Mouse (Mus musculus) forebrain, embryonic 16.5 days (tissue): ENCODE measurements around the gene Krtap10-4. TPM values are rescaled to one million over a fixed set of nuclear protein-coding genes. Genes with fewer than 3 reads are reported as not detected.

Experiments
- ATAC-seq: fragments of 200-750 bp; cut with Nextera tagmentation; 2 replicates; pipeline ENCODE4 v1.8.0; 2017; ENCODE audit warnings: mild to moderate bottlenecking, moderate library complexity
- H3K27ac ChIP-seq: fragments of 300-500 bp; sonication (generic); 2 replicates; pipeline ENCODE4 v1.5.1; 2014; ENCODE audit warnings: low read length, control low read depth
- H3K27me3 ChIP-seq: fragments of 300-500 bp; sonication (generic); replicated peaks from 2 replicates; pipeline ENCODE4 v1.6.1; 2014; ENCODE audit warnings: low read length; ENCODE audit not compliant: control insufficient read depth, insufficient read depth
- H3K36me3 ChIP-seq: fragments of 300-500 bp; sonication (generic); 2 replicates; pipeline ENCODE4 v1.6.1; 2014; ENCODE audit not compliant: control insufficient read depth, insufficient read depth
- H3K4me1 ChIP-seq: fragments of 300-500 bp; sonication (generic); replicated peaks from 2 replicates; pipeline ENCODE4 v1.6.1; 2014; ENCODE audit warnings: low read length; ENCODE audit not compliant: control insufficient read depth, insufficient read depth
- H3K4me2 ChIP-seq: fragments of 300-500 bp; sonication (generic); 2 replicates; pipeline ENCODE4 v1.6.1; 2014; ENCODE audit warnings: mild to moderate bottlenecking, low read length, control low read depth
- H3K4me3 ChIP-seq: fragments of 300-500 bp; sonication (generic); replicated peaks from 2 replicates; pipeline ENCODE4 v1.5.1; 2014; ENCODE audit warnings: mild to moderate bottlenecking, low read length, control low read depth
- H3K9ac ChIP-seq: fragments of 300-500 bp; sonication (generic); replicated peaks from 2 replicates; pipeline ENCODE4 v1.6.1; 2014; ENCODE audit warnings: low read depth, low read length, control low read depth
- H3K9me3 ChIP-seq: fragments of 300-500 bp; sonication (generic); 2 replicates; pipeline ENCODE4 v1.6.1; 2016; ENCODE audit warnings: low read length; ENCODE audit not compliant: control insufficient read depth
- WGBS: fragments of 180-500 bp; shearing (Covaris S2); extraction: QIAGEN DNeasy Blood & Tissue Kit; methylation state at CpG from one replicate; pipeline ENCODE4 v1.1.7; 2014; 5-methylcytosine and 5-hydroxymethylcytosine counted together
- polyA plus RNA-seq: library from polyadenylated mRNA; unstranded; fragments of >200 nt; fragmentation: Nextera tagmentation; extraction: Ambion mirVana; gene quantifications from 2 replicates; pipeline ENCODE4 v1.2.1, GENCODE M21; 2015

Krtap10-4 gene
- polyA plus RNA-seq, 1 experiment from 2014 or later, result not detected

DNA sequence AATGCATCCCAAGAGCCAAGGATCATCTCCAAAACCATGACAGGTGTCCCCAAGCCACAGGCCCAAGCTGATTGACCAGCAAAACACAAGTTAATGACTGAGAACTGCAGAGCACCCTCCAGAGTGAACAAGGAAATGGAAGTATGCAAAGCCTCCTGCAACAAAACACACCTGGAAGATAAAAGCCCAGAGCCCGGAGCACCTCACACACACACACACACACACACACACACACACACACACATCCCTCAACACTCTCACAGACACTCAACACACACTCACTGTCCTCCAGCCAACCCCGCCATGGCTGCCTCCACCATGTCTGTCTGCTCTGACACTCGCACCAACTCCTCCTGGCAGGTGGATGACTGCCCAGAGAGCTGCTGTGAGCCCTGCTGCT, 19.6 kb upstream of the Krtap10-4 start, which contains the start of gene Gm36176:
Gm36176 (plus strand) TSS at position 301 of the 400 bp plus-strand sequence.
- Histone ChIP-seq H3K4me3 (no peak within 1 kb of the TSS), H3K9me3 (peaks cover 7% of the 10 kb centered on the region), H3K27ac (no peak within 1 kb of the TSS), H3K27me3 (no peaks in the 10 kb centered on the region), H3K9ac (no peak within 1 kb of the TSS), H3K36me3 (no peaks in the 10 kb centered on the region), H3K4me1 (no peaks in the 10 kb centered on the region), H3K4me2 (no peak within 1 kb of the TSS)
- 59% methylated on average over 3 of the region's 3 CpGs for WGBS
- ATAC-seq, result no peak

GRCm38 (mm10) chr10:77839006-77839405, 12.1 kb upstream of the Krtap10-4 start:
- Histone ChIP-seq H3K27me3 (no peaks in the 10 kb centered on the region), H3K9me3 (0 out of 2 replicates have a peak, but pooled peaks cover 5% of the 10 kb centered on the region), H3K4me3 (no peak overlapping the region), H3K36me3 (no peaks in the 10 kb centered on the region), H3K4me2 (no peak overlapping the region), H3K27ac (no peak overlapping the region), H3K4me1 (no peaks in the 10 kb centered on the region), H3K9ac (no peak overlapping the region)
- 80% methylated on average over 6 of the region's 6 CpGs for WGBS
- ATAC-seq, result no peak

DNA sequence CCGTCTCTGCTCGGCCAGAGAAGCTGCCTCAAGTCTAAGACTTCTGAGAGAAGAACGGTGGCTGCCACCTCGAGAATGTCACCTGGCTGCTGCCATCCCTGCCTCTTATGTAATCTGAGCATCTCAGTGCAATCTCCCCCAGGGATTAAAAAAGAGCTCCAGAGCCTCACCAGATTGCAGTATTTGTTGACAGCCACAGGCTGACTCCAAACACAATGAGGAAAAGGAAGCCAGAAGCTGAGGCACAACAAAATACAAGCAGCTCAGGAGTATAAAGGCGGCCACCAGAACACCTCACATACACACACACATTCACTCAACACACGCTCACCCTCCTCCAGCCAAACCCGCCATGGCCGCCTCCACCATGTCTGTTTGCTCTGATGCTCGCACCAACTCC, 8.8 kb upstream of the Krtap10-4 start, which contains the start of gene Krtap10-10:
Krtap10-10 (plus strand) TSS at position 301 of the 400 bp plus-strand sequence.
- Histone ChIP-seq H3K27me3 (no peaks in the 10 kb centered on the region), H3K9ac (no peak within 1 kb of the TSS), H3K27ac (no peak within 1 kb of the TSS), H3K4me1 (no peaks in the 10 kb centered on the region), H3K4me2 (no peak within 1 kb of the TSS), H3K36me3 (no peaks in the 10 kb centered on the region), H3K4me3 (no peak within 1 kb of the TSS), H3K9me3 (no peaks in the 10 kb centered on the region)
- WGBS, result 66% methylated on average over 9 of the region's 9 CpGs
- no peak for ATAC-seq

DNA sequence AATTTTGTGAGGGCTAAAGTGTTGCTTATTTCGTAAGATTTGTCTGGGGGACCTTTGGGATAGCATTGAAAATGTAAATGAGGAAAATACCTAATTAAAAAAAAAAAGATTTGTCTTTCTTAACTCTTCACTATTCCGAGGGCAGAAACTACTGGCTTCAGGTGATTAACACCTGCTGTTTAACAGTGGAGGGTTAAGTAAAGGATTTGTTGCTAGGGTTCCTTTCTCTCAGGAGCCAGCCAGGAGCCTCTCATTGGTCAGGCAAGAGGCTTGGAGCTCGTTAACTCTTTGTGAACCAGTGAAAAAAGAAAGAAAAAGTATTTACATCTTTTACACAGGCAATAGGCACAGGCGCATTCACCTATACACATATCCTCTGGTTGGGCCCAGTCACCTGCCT, 7.7 kb downstream of the Krtap10-4 start:
- Histone ChIP-seq H3K4me2 (no peak overlapping the region), H3K9me3 (peaks cover 3% of the 10 kb centered on the region), H3K4me3 (no peak overlapping the region), H3K9ac (no peak overlapping the region), H3K36me3 (no peaks in the 10 kb centered on the region), H3K27me3 (no peaks in the 10 kb centered on the region), H3K4me1 (no peaks in the 10 kb centered on the region), H3K27ac (no peak overlapping the region)
- ATAC-seq, result no peak
- WGBS, result 15% methylated on average over 4 of the region's 4 CpGs

GRCm38 (mm10) chr10:77818523-77818922, 8.4 kb downstream of the Krtap10-4 start:
- no peaks in the 10 kb centered on the region for H3K9me3 ChIP-seq
- no peak overlapping the region for H3K4me2 ChIP-seq
- no peak overlapping the region for H3K27ac ChIP-seq
- no peaks in the 10 kb centered on the region for H3K4me1 ChIP-seq
- no peaks in the 10 kb centered on the region for H3K27me3 ChIP-seq
- ATAC-seq, result no peak; the same call in 1 of the 2 replicates
- H3K9ac ChIP-seq, result no peak overlapping the region
- H3K4me3 ChIP-seq, result no peak overlapping the region
- 97% methylated on average over 4 of the region's 4 CpGs for WGBS
- H3K36me3 ChIP-seq, result no peaks in the 10 kb centered on the region

- no peak overlapping the region for H3K27ac ChIP-seq
- no peak for ATAC-seq
- no peak overlapping the region for H3K4me2 ChIP-seq
- H3K4me3 ChIP-seq, result no peak overlapping the region
- no peaks in the 10 kb centered on the region for H3K4me1 ChIP-seq
- 26% methylated on average over 5 of the region's 5 CpGs for WGBS
- no peaks in the 10 kb centered on the region for H3K36me3 ChIP-seq
- H3K27me3 ChIP-seq, result no peaks in the 10 kb centered on the region
- no peak overlapping the region for H3K9ac ChIP-seq
- H3K9me3 ChIP-seq, result no peaks in the 10 kb centered on the region
Observed at GRCm38 (mm10) chr10:77815514-77815913, 11.4 kb downstream of the Krtap10-4 start.

DNA sequence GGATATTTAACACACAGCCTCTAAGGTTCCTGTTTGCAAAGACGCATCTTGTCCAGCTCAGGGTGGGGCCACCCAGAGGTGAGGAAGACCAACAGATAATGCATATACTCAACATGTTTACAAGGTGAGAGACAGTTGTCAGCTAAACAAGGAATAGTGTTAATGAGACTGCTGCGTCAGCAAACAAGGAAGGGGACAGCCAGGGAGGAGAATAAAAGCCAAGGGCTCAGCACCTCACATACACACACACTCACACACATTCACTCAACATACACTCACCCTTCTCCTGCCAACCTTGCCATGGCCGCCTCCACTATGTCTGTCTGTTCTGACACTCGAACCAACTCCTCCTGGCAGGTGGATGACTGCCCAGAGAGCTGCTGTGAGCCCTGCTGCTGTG, 12.5 kb downstream of the Krtap10-4 start, which contains the start of gene Gm2696:
Gm2696 (plus strand) TSS at position 301 of the 400 bp plus-strand sequence.
- H3K9me3 ChIP-seq, result no peaks in the 10 kb centered on the region
- no peak within 1 kb of the TSS for H3K4me3 ChIP-seq
- H3K27me3 ChIP-seq, result no peaks in the 10 kb centered on the region
- H3K4me2 ChIP-seq, result no peak within 1 kb of the TSS
- no peak within 1 kb of the TSS for H3K27ac ChIP-seq
- no peaks in the 10 kb centered on the region for H3K4me1 ChIP-seq
- no peak for ATAC-seq
- no peaks in the 10 kb centered on the region for H3K36me3 ChIP-seq
- H3K9ac ChIP-seq, result no peak within 1 kb of the TSS
- 48% methylated on average over 4 of the region's 4 CpGs for WGBS

- Histone ChIP-seq H3K27me3 (no peaks in the 10 kb centered on the region), H3K4me1 (no peaks in the 10 kb centered on the region), H3K4me2 (no peak within 1 kb of the TSS), H3K4me3 (no peak within 1 kb of the TSS), H3K9me3 (no peaks in the 10 kb centered on the region), H3K9ac (no peak within 1 kb of the TSS), H3K27ac (no peak within 1 kb of the TSS), H3K36me3 (no peaks in the 10 kb centered on the region)
- ATAC-seq, result no peak
- WGBS, result 82% methylated on average over 4 of the region's 5 CpGs
Observed at GRCm38 (mm10) chr10:77811743-77812142, 15.2 kb downstream of the Krtap10-4 start, which contains the start of gene Gm9507. Gm9507 (minus strand) TSS chr10:77811843.

- Histone ChIP-seq H3K9ac (no peak overlapping the region), H3K27me3 (no peaks in the 10 kb centered on the region), H3K4me1 (no peaks in the 10 kb centered on the region), H3K9me3 (no peaks in the 10 kb centered on the region), H3K27ac (no peak overlapping the region), H3K36me3 (no peaks in the 10 kb centered on the region), H3K4me2 (no peak overlapping the region), H3K4me3 (no peak overlapping the region)
- ATAC-seq, result no peak
- WGBS, result 82% methylated on average over 3 of the region's 3 CpGs
Observed at GRCm38 (mm10) chr10:77804095-77804494, 22.8 kb downstream of the Krtap10-4 start.
